ENCODE assay signal across 9 mouse cellular contexts in genomic region chr4:129141560-129142438, GRCm38 (mm10). TPM values are rescaled to one million over a fixed set of nuclear protein-coding genes. Genes with fewer than 3 reads are reported as not detected.
DNase-seq lines count a peak whose midpoint lies in the region; ATAC-seq and TF ChIP-seq lines count a peak whose summit lies in the region.
"Had no signal": no experiment of that assay in that cellular context is flagged by ENCODE, and none has a peak within 500 bp of the region (broad histone marks: within the 10 kb centered on the region; RNA-seq: fewer than 3 reads in every experiment).

No protein-coding gene starts in this region.

- no peak overlapping the region for H3K4me3 ChIP-seq in left cerebral cortex, adult 2 months
- no peak overlapping the region for H3K4me3 ChIP-seq in heart, embryonic 13.5 days
- no peak overlapping the region for H3K4me3 ChIP-seq in liver, postnatal 0 days (ENCODE audit: low read depth, low read length)
- H3K4me3 ChIP-seq in thymus, adult 2 months (ENCODE audit: control insufficient read depth, insufficient read depth, low read length) = no peak overlapping the region

- peak overlapping the region; percentile 55; the same call in 1 of the 2 replicates for H3K27ac ChIP-seq in left cerebral cortex, adult 2 months
- peak overlapping the region; percentile 74 for H3K27ac ChIP-seq in heart, embryonic 13.5 days (replicated peaks)
- no peak overlapping the region for H3K27ac ChIP-seq in liver, postnatal 0 days (ENCODE audit: low read depth)
- no peak overlapping the region for H3K27ac ChIP-seq in thymus, adult 2 months (ENCODE audit: control insufficient read depth, insufficient read depth, low read length)

- TF ChIP-seq EP300 in liver, postnatal 0 days (IDR thresholded peaks at IDR 0.05; ENCODE audit: low read depth) = no peak

- H3K9me3 ChIP-seq in heart, embryonic 13.5 days = no peaks in the 10 kb centered on the region
- H3K9me3 ChIP-seq in liver, postnatal 0 days (ENCODE audit: low read length) = no peaks in the 10 kb centered on the region

- H3K4me1 ChIP-seq in heart, embryonic 13.5 days = peaks cover 87% of the 10 kb centered on the region
- peaks cover 35% of the 10 kb centered on the region for H3K4me1 ChIP-seq in liver, postnatal 0 days (ENCODE audit: insufficient read depth)
- H3K4me1 ChIP-seq in thymus, adult 2 months (replicated peaks; ENCODE audit: control insufficient read depth, insufficient read depth, low read length) = peaks cover 7% of the 10 kb centered on the region; the same call in 1 of the 2 replicates

- WGBS in heart, embryonic 13.5 days = 54% methylated on average over 17 of the region's 17 CpGs
- WGBS in liver, postnatal 0 days (ENCODE audit: insufficient replicate concordance) = 61% methylated on average over 17 of the region's 17 CpGs
- 89% methylated on average over 17 of the region's 17 CpGs for WGBS in thymus, adult 2 months

- H3K9ac ChIP-seq in heart, embryonic 13.5 days = peak overlapping the region; percentile 64
- H3K9ac ChIP-seq in liver, postnatal 0 days (replicated peaks) = no peak overlapping the region

- peak; percentile 58 for DNase-seq in adrenal gland, postnatal 10 days
- no peak for DNase-seq in adrenal gland, adult 18-20 months (ENCODE audit: low spot score in 2 of 2)
- DNase-seq in left cerebral cortex, adult 2 months (ENCODE audit: extremely low spot score in 1 of 2, low spot score in 2 of 2) = peak in 1 of 2 experiments; percentile 10
- DNase-seq in left cerebral cortex, postnatal 25 days (ENCODE audit: low spot score in 2 of 2) = no peak
- no peak for DNase-seq in liver, postnatal 0 days
- no peak for DNase-seq in thymus, adult 2 months
- DNase-seq in thymus, postnatal 36 days = no peak

- TF ChIP-seq POLR2A in thymus, adult 2 months (IDR thresholded peaks at IDR 0.05; ENCODE audit: control insufficient read depth, extremely low read depth, insufficient read depth, low read length, poor library complexity) = no peak

- H3K36me3 ChIP-seq in heart, embryonic 13.5 days = peaks cover 3% of the 10 kb centered on the region; the same call in 1 of the 2 replicates
- no peaks in the 10 kb centered on the region for H3K36me3 ChIP-seq in liver, postnatal 0 days (replicated peaks; ENCODE audit: insufficient read depth, low read length)
- H3K36me3 ChIP-seq in thymus, adult 2 months (ENCODE audit: control insufficient read depth, insufficient read depth, low read length) = no peaks in the 10 kb centered on the region

- ATAC-seq in heart, embryonic 13.5 days (ENCODE audit: extremely low read depth, insufficient number of reproducible peaks, low FRiP score, low TSS enrichment) = peak; percentile 26; the same call in 1 of the 2 replicates
- 0 out of 2 replicates have a peak, but pooled peaks have one; percentile 18 for ATAC-seq in liver, postnatal 0 days
- ATAC-seq: inflammation-experienced regulatory T-cells, adult 6 months had no signal

- peak overlapping the region; percentile 35 for H3K4me2 ChIP-seq in heart, embryonic 13.5 days
- H3K4me2 ChIP-seq in liver, postnatal 0 days (ENCODE audit: low read depth, low read length) = peak overlapping the region; percentile 1; the same call in 1 of the 2 replicates

- peaks cover 32% of the 10 kb centered on the region for H3K27me3 ChIP-seq in heart, embryonic 13.5 days (replicated peaks)
- H3K27me3 ChIP-seq in liver, postnatal 0 days (ENCODE audit: insufficient read depth, low read length) = peaks cover 24% of the 10 kb centered on the region
- H3K27me3 ChIP-seq in thymus, adult 2 months (ENCODE audit: control insufficient read depth, insufficient read depth, low read length) = peaks cover 6% of the 10 kb centered on the region

- TF ChIP-seq CTCF in left cerebral cortex, adult 2 months (IDR thresholded peaks at IDR 0.05) = no peak
- no peak for TF ChIP-seq CTCF in liver, postnatal 0 days (IDR thresholded peaks at IDR 0.05; ENCODE audit: low read depth)
- TF ChIP-seq CTCF in thymus, adult 2 months (IDR thresholded peaks at IDR 0.05; ENCODE audit: borderline replicate concordance, control insufficient read depth, extremely low read depth, insufficient read depth, low read length, poor library complexity) = no peak

- intact Hi-C loops in left cerebral cortex, adult 2 months (cut with DNase I) = no loop called here
- intact Hi-C loops in left cerebral cortex, postnatal 25 days (cut with DNase I) = no loop called here

RNA-seq across cellular contexts. Expression of gene Fndc5, which starts 5.0 kb away (rescaled TPM):
- total RNA-seq in adrenal gland, postnatal 10 days (2021) = 10 to 100 TPM; 19.5 to 34.9 TPM
- 1 to 10 TPM; 2.1 to 6.3 TPM for total RNA-seq in adrenal gland, adult 18-20 months (2021)
- total RNA-seq in left cerebral cortex, adult 2 months (2021) = 10 to 100 TPM; 54.0 to 58.1 TPM
- total RNA-seq in left cerebral cortex, postnatal 25 days (2021) = 10 to 100 TPM; 56.2 to 63.4 TPM
- polyA plus RNA-seq in heart, embryonic 13.5 days (2015; fragmentation: Nextera tagmentation; extraction: Ambion mirVana) = 5.6 and 7.1 TPM in 2 replicates
- 0.32 and 0.52 TPM in 2 replicates for polyA plus RNA-seq in liver, postnatal 0 days (2015; fragmentation: Nextera tagmentation; extraction: Ambion mirVana)
- polyA plus RNA-seq in thymus, adult 2 months (2012; rRNA removed) = 1.5 and 7.0 TPM in 2 replicates

RNA-seq across cellular contexts. Expression of gene Hpca, which starts 20.0 kb away (rescaled TPM):
- 1 to 10 TPM; 3.6 to 7.8 TPM for total RNA-seq in adrenal gland, postnatal 10 days (2021)
- total RNA-seq in adrenal gland, adult 18-20 months (2021) = 1 to 10 TPM; 2.1 to 3.1 TPM
- 100 to 1,000 TPM; 650 to 692 TPM for total RNA-seq in left cerebral cortex, adult 2 months (2021)
- 100 to 1,000 TPM; 621 to 724 TPM for total RNA-seq in left cerebral cortex, postnatal 25 days (2021)
- 0.25 and 0.37 TPM in 2 replicates for polyA plus RNA-seq in heart, embryonic 13.5 days (2015; fragmentation: Nextera tagmentation; extraction: Ambion mirVana)
- polyA plus RNA-seq in liver, postnatal 0 days (2015; fragmentation: Nextera tagmentation; extraction: Ambion mirVana) = 0.18 and 0.40 TPM in 2 replicates
- polyA plus RNA-seq in thymus, adult 2 months (2012; rRNA removed) = 0.92 and 1.0 TPM in 2 replicates
- polyA plus RNA-seq: inflammation-experienced regulatory T-cells, adult 6 months had no signal

RNA-seq across cellular contexts. Expression of gene Tmem54, which starts 36.5 kb away (rescaled TPM):
- not detected for total RNA-seq in adrenal gland, postnatal 10 days (2021)
- total RNA-seq in adrenal gland, adult 18-20 months (2021) = not detected
- total RNA-seq in left cerebral cortex, adult 2 months (2021) = not detected
- not detected for total RNA-seq in left cerebral cortex, postnatal 25 days (2021)
- 1.0 and 1.1 TPM in 2 replicates for polyA plus RNA-seq in heart, embryonic 13.5 days (2015; fragmentation: Nextera tagmentation; extraction: Ambion mirVana)
- 0.26 TPM in 1 of 2 replicates, not detected in the other for polyA plus RNA-seq in liver, postnatal 0 days (2015; fragmentation: Nextera tagmentation; extraction: Ambion mirVana)
- 3.9 and 5.5 TPM in 2 replicates for polyA plus RNA-seq in thymus, adult 2 months (2012; rRNA removed)
- polyA plus RNA-seq: inflammation-experienced regulatory T-cells, adult 6 months had no signal

RNA-seq across cellular contexts. Expression of gene S100pbp, which starts 47.7 kb away (rescaled TPM):
- 10 to 100 TPM; 26.9 to 29.6 TPM for total RNA-seq in adrenal gland, postnatal 10 days (2021)
- 10 to 100 TPM; 17.6 to 19.9 TPM for total RNA-seq in adrenal gland, adult 18-20 months (2021)
- total RNA-seq in left cerebral cortex, adult 2 months (2021) = 10 to 100 TPM; 33.9 to 34.5 TPM
- total RNA-seq in left cerebral cortex, postnatal 25 days (2021) = 10 to 100 TPM; 37.8 to 41.2 TPM
- 12.3 and 14.3 TPM in 2 replicates for polyA plus RNA-seq in heart, embryonic 13.5 days (2015; fragmentation: Nextera tagmentation; extraction: Ambion mirVana)
- polyA plus RNA-seq in liver, postnatal 0 days (2015; fragmentation: Nextera tagmentation; extraction: Ambion mirVana) = 3.5 and 3.6 TPM in 2 replicates
- 45.3 and 58.7 TPM in 2 replicates for polyA plus RNA-seq in thymus, adult 2 months (2012; rRNA removed)

RNA-seq across cellular contexts. Expression of gene Yars, which starts 47.8 kb away (rescaled TPM):
- 10 to 100 TPM; 63.8 to 68.1 TPM for total RNA-seq in adrenal gland, postnatal 10 days (2021)
- 10 to 100 TPM; 77.3 to 77.4 TPM for total RNA-seq in adrenal gland, adult 18-20 months (2021)
- total RNA-seq in left cerebral cortex, adult 2 months (2021) = 10 to 100 TPM; 87.4 to 93.1 TPM
- total RNA-seq in left cerebral cortex, postnatal 25 days (2021) = 10 to 100 TPM; 85.3 to 96.2 TPM
- polyA plus RNA-seq in heart, embryonic 13.5 days (2015; fragmentation: Nextera tagmentation; extraction: Ambion mirVana) = 49.8 and 52.0 TPM in 2 replicates
- 23.0 and 25.7 TPM in 2 replicates for polyA plus RNA-seq in liver, postnatal 0 days (2015; fragmentation: Nextera tagmentation; extraction: Ambion mirVana)
- polyA plus RNA-seq in thymus, adult 2 months (2012; rRNA removed) = 17.6 and 19.6 TPM in 2 replicates

Comparison
In these comparisons a context has a peak if more than half of its experiments do, and no peak if none do; other contexts are left out.
1. H3K27ac ChIP-seq: peak in left cerebral cortex, adult 2 months (single experiment) and heart, embryonic 13.5 days (single experiment); none in liver, postnatal 0 days (single experiment) and thymus, adult 2 months (single experiment).
2. RNA of gene Hpca, which starts 20.0 kb away (total RNA-seq): 621 to 724 TPM in left cerebral cortex, postnatal 25 days and 650 to 692 TPM in left cerebral cortex, adult 2 months; 3.6 to 7.8 TPM in adrenal gland, postnatal 10 days and 2.1 to 3.1 TPM in adrenal gland, adult 18-20 months; every median in the first group is over 10 times any median in the second.